Mouse (Mus musculus) lung, adult 2 months (tissue): ENCODE measurements around the gene 1810010D01Rik. TPM values are rescaled to one million over a fixed set of nuclear protein-coding genes. Genes with fewer than 3 reads are reported as not detected.

Experiments used
- DNase-seq: peaks from one replicate; pipeline ENCODE4 v3.0.0; 2022
- H3K4me1 ChIP-seq: fragments of 200-500 bp; 2 replicates; pipeline ENCODE4 v1.6.1; 2011; ENCODE audit warnings: low read length; ENCODE audit not compliant: control insufficient read depth, insufficient read depth
- H3K4me3 ChIP-seq: fragments of 200-500 bp; replicated peaks from 2 replicates; pipeline ENCODE3; 2011; ENCODE audit warnings: low read depth, mild to moderate bottlenecking, control low read depth, low read length; ENCODE audit errors: extremely low read depth
- CTCF ChIP-seq: fragments of 200-500 bp; IDR thresholded peaks from 2 replicates; pipeline ENCODE4 v1.5.1; 2011; ENCODE audit warnings: mild to moderate bottlenecking, low read length, control low read depth; ENCODE audit not compliant: insufficient read depth
- POLR2A ChIP-seq: fragments of 200-500 bp; IDR thresholded peaks from 2 replicates; pipeline ENCODE4 v1.6.1; 2011; ENCODE audit warnings: low read depth, mild to moderate bottlenecking, control low read depth, low read length, borderline replicate concordance; ENCODE audit errors: extremely low read depth
- WGBS: fragments of 180-500 bp; shearing (Covaris S2); methylation state at CpG from one replicate; pipeline ENCODE4 v1.1.7; 2018; 5-methylcytosine and 5-hydroxymethylcytosine counted together
- polyA plus RNA-seq: library from polyadenylated mRNA; depleted of rRNA; stranded (reverse); fragments of >200 nt; gene quantifications from 2 replicates; pipeline ENCODE4 v1.2.3, GENCODE M21; 2012

The 1810010D01Rik gene
- polyA plus RNA-seq, 1 experiment = 5.6 TPM

GRCm38 (mm10) chr7:145219420-145219831, 11.5 kb upstream of the 1810010D01Rik start:
- DNase-seq = no peak
- TF ChIP-seq CTCF (no peak), POLR2A (no peak)
- Histone ChIP-seq H3K4me1 (peaks cover 9% of the 10 kb centered on the region; the same call in 1 of the 2 replicates), H3K4me3 (no peak overlapping the region)
- 81% methylated on average over 9 of the region's 9 CpGs for WGBS

- H3K4me1 ChIP-seq = peaks cover 2% of the 10 kb centered on the region; the same call in 1 of the 2 replicates
- WGBS = 53% methylated on average over 1 of the region's 1 CpGs
- no peak for DNase-seq
- peak; percentile 42; the same call in 1 of the 2 replicates for TF ChIP-seq CTCF
- no peak for TF ChIP-seq POLR2A
- no peak overlapping the region for H3K4me3 ChIP-seq
Observed at GRCm38 (mm10) chr7:145216591-145216990, 8.7 kb upstream of the 1810010D01Rik start.

- no peak overlapping the region for H3K4me3 ChIP-seq
- H3K4me1 ChIP-seq = no peaks in the 10 kb centered on the region
- DNase-seq = no peak
- TF ChIP-seq POLR2A (no peak), CTCF (no peak)
- WGBS = 66% methylated on average over 4 of the region's 4 CpGs
Observed at GRCm38 (mm10) chr7:145215476-145215875, 7.6 kb upstream of the 1810010D01Rik start.

- Histone ChIP-seq H3K4me1 (no peaks in the 10 kb centered on the region; the same call in 1 of the 2 replicates), H3K4me3 (no peak overlapping the region)
- 65% methylated on average over 14 of the region's 14 CpGs for WGBS
- TF ChIP-seq POLR2A (no peak), CTCF (no peak)
- DNase-seq = no peak
Observed at GRCm38 (mm10) chr7:145211680-145212659, 4.1 kb upstream of the 1810010D01Rik start.

- TF ChIP-seq CTCF = no peak
- no peak for TF ChIP-seq POLR2A
- Histone ChIP-seq H3K4me3 (no peak overlapping the region), H3K4me1 (peaks cover 7% of the 10 kb centered on the region; the same call in 1 of the 2 replicates)
- WGBS = 75% methylated on average over 4 of the region's 4 CpGs
- DNase-seq = no peak
Observed at GRCm38 (mm10) chr7:145210477-145211070, 2.7 kb upstream of the 1810010D01Rik start.

- DNase-seq = no peak
- peaks cover 7% of the 10 kb centered on the region; the same call in 1 of the 2 replicates for H3K4me1 ChIP-seq
- TF ChIP-seq POLR2A (no peak), CTCF (no peak)
- no peak overlapping the region for H3K4me3 ChIP-seq
- WGBS = 73% methylated on average over 6 of the region's 6 CpGs
Observed at GRCm38 (mm10) chr7:145206801-145207200, 1.1 kb downstream of the 1810010D01Rik start.

GRCm38 (mm10) chr7:145206056-145206610, 1.8 kb downstream of the 1810010D01Rik start:
- 7% methylated on average over 34 of the region's 34 CpGs for WGBS
- Histone ChIP-seq H3K4me1 (peaks cover 7% of the 10 kb centered on the region; the same call in 1 of the 2 replicates), H3K4me3 (peak overlapping the region; percentile 36)
- DNase-seq = peak; percentile 67
- TF ChIP-seq POLR2A (no peak), CTCF (no peak)

GRCm38 (mm10) chr7:145205363-145205902, 2.5 kb downstream of the 1810010D01Rik start:
- H3K4me1 ChIP-seq = peaks cover 7% of the 10 kb centered on the region; the same call in 1 of the 2 replicates
- H3K4me3 ChIP-seq = no peak overlapping the region
- no peak for DNase-seq
- no peak for TF ChIP-seq CTCF
- no peak for TF ChIP-seq POLR2A
- 88% methylated on average over 4 of the region's 4 CpGs for WGBS

- Histone ChIP-seq H3K4me3 (no peak overlapping the region), H3K4me1 (peaks cover 4% of the 10 kb centered on the region; the same call in 1 of the 2 replicates)
- WGBS = 41% methylated on average over 2 of the region's 2 CpGs
- TF ChIP-seq CTCF (no peak), POLR2A (no peak)
- DNase-seq = no peak
Observed at GRCm38 (mm10) chr7:145199711-145200110, 8.2 kb downstream of the 1810010D01Rik start.
